22 mouse cellular contexts compared by ENCODE assay signal in the genomic region with DNA sequence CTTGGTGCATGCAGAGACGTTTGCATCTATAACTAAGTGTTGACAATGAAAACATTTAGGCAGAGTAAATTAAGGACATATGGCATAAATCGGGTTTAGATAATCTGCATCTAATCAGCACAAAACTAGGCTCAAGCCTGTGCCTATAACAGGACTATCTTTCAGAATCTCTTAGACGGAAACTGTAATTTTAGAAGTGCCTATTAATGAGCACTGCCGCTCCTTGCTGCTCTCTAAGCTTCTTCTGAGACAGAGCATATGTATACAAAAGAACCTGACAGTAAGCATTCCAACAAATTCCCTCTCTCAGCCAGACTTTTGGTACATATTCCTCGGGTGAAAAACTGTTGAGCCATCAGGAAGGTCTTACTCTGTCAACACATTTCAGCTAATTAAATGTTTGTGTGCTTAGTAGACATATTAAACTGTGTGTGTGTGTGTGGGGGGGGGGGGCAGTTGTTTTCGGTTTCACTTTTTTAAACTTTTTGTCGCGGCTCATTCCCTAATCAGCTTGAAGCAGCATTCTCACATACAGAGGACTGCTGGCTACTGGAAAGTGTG. TPM values are rescaled to one million over a fixed set of nuclear protein-coding genes. Genes with fewer than 3 reads are reported as not detected.
DNase-seq lines count a peak whose midpoint lies in the region; ATAC-seq lines count a peak whose summit lies in the region.
"Had no signal": no experiment of that assay in that cellular context is flagged by ENCODE, and none has a peak within 500 bp of the region (broad histone marks: within the 10 kb centered on the region; RNA-seq: fewer than 3 reads in every experiment).

No protein-coding gene starts in this region.

- no peaks in the 10 kb centered on the region for H3K27me3 ChIP-seq in embryonic facial prominence, embryonic 11.5 days (ENCODE audit: control insufficient read depth, insufficient read depth, low read length)
- H3K27me3 ChIP-seq in embryonic facial prominence, embryonic 10.5 days (replicated peaks; ENCODE audit: low read depth, poor library complexity, severe bottlenecking), result no peaks in the 10 kb centered on the region
- H3K27me3 ChIP-seq: embryonic facial prominence, embryonic 13.5 days; hindbrain, embryonic 12.5 days had no signal

- no peaks in the 10 kb centered on the region for H3K36me3 ChIP-seq in embryonic facial prominence, embryonic 11.5 days (replicated peaks; ENCODE audit: control insufficient read depth, insufficient read depth, low read depth, low read length)
- H3K36me3 ChIP-seq in embryonic facial prominence, embryonic 10.5 days (replicated peaks), result no peaks in the 10 kb centered on the region
- H3K36me3 ChIP-seq: embryonic facial prominence, embryonic 13.5 days; heart, embryonic 10.5 days; hindbrain, embryonic 12.5 days had no signal

- DNase-seq in embryonic facial prominence, embryonic 11.5 days (ENCODE audit: low spot score), result peak; percentile 1
- no peak for DNase-seq in embryonic facial prominence, embryonic 10.5 days (ENCODE audit: low spot score)
- no peak for DNase-seq in frontal cortex, postnatal 25 days (ENCODE audit: low spot score in 2 of 2)
- DNase-seq in brain, embryonic 18.5 days (ENCODE audit: low read depth, low spot score), result peak; percentile 10
- no peak for DNase-seq in kidney, adult 9 months
- DNase-seq in kidney, postnatal 10 days, result no peak
- DNase-seq: adrenal gland, adult 2 months; adrenal gland, postnatal 25 days; cerebellum, adult 11 months; cerebellum, adult 8-10 months; cerebellum, postnatal 14 days; embryo, embryonic 11 days; gastrocnemius, postnatal 10 days; heart, postnatal 10 days; heart, postnatal 4 days; kidney, adult 11 months had no signal

- H3K4me1 ChIP-seq in embryonic facial prominence, embryonic 11.5 days (ENCODE audit: control insufficient read depth, insufficient read depth, low read length), result no peaks in the 10 kb centered on the region
- no peaks in the 10 kb centered on the region for H3K4me1 ChIP-seq in embryonic facial prominence, embryonic 10.5 days
- H3K4me1 ChIP-seq: embryonic facial prominence, embryonic 13.5 days; heart, embryonic 10.5 days; hindbrain, embryonic 12.5 days had no signal

- WGBS in embryonic facial prominence, embryonic 11.5 days, result 61% methylated on average over 8 of the region's 8 CpGs
- WGBS in embryonic facial prominence, embryonic 10.5 days, result 69% methylated on average over 8 of the region's 8 CpGs

- no peak overlapping the region for H3K27ac ChIP-seq in embryonic facial prominence, embryonic 11.5 days (replicated peaks; ENCODE audit: low read depth, low read length)
- no peak overlapping the region for H3K27ac ChIP-seq in embryonic facial prominence, embryonic 10.5 days (replicated peaks)
- H3K27ac ChIP-seq: embryonic facial prominence, embryonic 13.5 days; heart, embryonic 10.5 days; hindbrain, embryonic 12.5 days had no signal

- no peak for ATAC-seq in embryonic facial prominence, embryonic 11.5 days (replicated peaks; ENCODE audit: insufficient number of reproducible peaks, low FRiP score, low TSS enrichment, low read depth)
- ATAC-seq in frontal cortex, adult (ENCODE audit: low TSS enrichment), result 0 out of 2 replicates have a peak, but pooled peaks have one; percentile 31
- ATAC-seq: hindbrain, embryonic 16.5 days; inflammation-experienced regulatory T-cells, adult 6 months had no signal

- H3K9ac ChIP-seq in embryonic facial prominence, embryonic 11.5 days (replicated peaks; ENCODE audit: low read length), result no peak overlapping the region
- H3K9ac ChIP-seq: embryonic facial prominence, embryonic 13.5 days; hindbrain, embryonic 12.5 days had no signal

- no peaks in the 10 kb centered on the region for H3K9me3 ChIP-seq in embryonic facial prominence, embryonic 11.5 days (replicated peaks; ENCODE audit: control insufficient read depth, low read length)
- no peaks in the 10 kb centered on the region for H3K9me3 ChIP-seq in embryonic facial prominence, embryonic 10.5 days
- H3K9me3 ChIP-seq: embryonic facial prominence, embryonic 13.5 days; heart, embryonic 10.5 days; hindbrain, embryonic 12.5 days had no signal

- H3K4me2 ChIP-seq in embryonic facial prominence, embryonic 11.5 days (ENCODE audit: low read depth, low read length), result no peak overlapping the region
- H3K4me2 ChIP-seq: embryonic facial prominence, embryonic 13.5 days; hindbrain, embryonic 12.5 days had no signal

- H3K4me3 ChIP-seq in embryonic facial prominence, embryonic 11.5 days (ENCODE audit: low read depth, low read length), result no peak overlapping the region
- H3K4me3 ChIP-seq in embryonic facial prominence, embryonic 10.5 days, result no peak overlapping the region
- H3K4me3 ChIP-seq: embryonic facial prominence, embryonic 13.5 days; heart, embryonic 10.5 days; hindbrain, embryonic 12.5 days had no signal

RNA-seq across cellular contexts. Expression of gene Prmt6, which starts 39.8 kb away (rescaled TPM):
- 37.7 and 38.8 TPM in 2 replicates for polyA plus RNA-seq in embryonic facial prominence, embryonic 11.5 days (2014; fragmentation: Nextera tagmentation; extraction: Ambion mirVana)
- 30.9 TPM in 2 replicates for polyA plus RNA-seq in embryonic facial prominence, embryonic 10.5 days (2016; fragmentation: Nextera tagmentation; extraction: Ambion mirVana)

Comparison
In these comparisons a context has a peak if more than half of its experiments do, and no peak if none do; other contexts are left out.
1. DNase-seq: peak in embryonic facial prominence, embryonic 11.5 days (single experiment) and brain, embryonic 18.5 days (single experiment); none in embryonic facial prominence, embryonic 10.5 days (single experiment), frontal cortex, postnatal 25 days (0 of 2), kidney, adult 9 months (single experiment) and kidney, postnatal 10 days (single experiment).